Mouse (Mus musculus): ENCODE results near the gene Il34. TPM values are rescaled to one million over a fixed set of nuclear protein-coding genes. Genes with fewer than 3 reads are reported as not detected.
A peak's percentile ranks its signal among the peaks of the same experiment; 100 is the strongest.

The Il34 gene
- polyA plus RNA-seq (2014; fragmentation: Nextera tagmentation; extraction: Ambion mirVana), result 5.4 and 6.1 TPM in 2 replicates

DNA sequence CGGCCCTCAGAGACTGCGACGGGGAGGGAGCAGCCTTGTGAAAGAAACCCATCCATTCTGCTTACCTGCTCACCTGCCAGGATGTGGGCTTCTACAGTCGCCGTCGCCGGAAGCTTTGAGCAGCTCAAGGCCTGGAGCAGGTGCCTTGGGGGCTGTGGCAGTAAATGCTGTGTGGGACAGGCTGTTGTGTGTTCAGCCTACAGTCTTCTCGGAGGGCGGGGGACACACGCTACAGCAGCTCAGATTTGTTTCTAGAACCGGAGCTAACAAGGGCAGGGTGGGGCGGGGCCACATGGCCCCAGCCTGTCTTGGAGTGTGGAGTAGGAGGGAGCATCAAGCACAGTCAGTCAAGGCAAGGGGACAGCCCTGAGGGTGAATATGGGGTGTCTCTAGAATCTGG lies at the start of gene Il34:
Il34 (minus strand) TSS at position 256 of the 400 bp plus-strand sequence.
- Histone ChIP-seq H3K27me3 (ENCODE audit: control insufficient read depth, insufficient read depth, low read length) (no peaks in the 10 kb centered on the region), H3K9me3 (ENCODE audit: control insufficient read depth, low read length) (no peaks in the 10 kb centered on the region), H3K27ac (no peak within 1 kb of the TSS), H3K4me2 (replicated peaks) (no peak within 1 kb of the TSS), H3K36me3 (replicated peaks; ENCODE audit: control insufficient read depth, insufficient read depth) (peaks cover 25% of the 10 kb centered on the region), H3K4me3 (replicated peaks; ENCODE audit: low read length) (no peak within 1 kb of the TSS), H3K4me1 (replicated peaks; ENCODE audit: control insufficient read depth, insufficient read depth, low read length) (no peaks in the 10 kb centered on the region), H3K9ac (no peak within 1 kb of the TSS)
- ATAC-seq (ENCODE audit: low FRiP score) (no peak), DNase-seq (ENCODE audit: low spot score) (no peak)
- 45% methylated on average over 12 of the region's 12 CpGs for WGBS

DNA sequence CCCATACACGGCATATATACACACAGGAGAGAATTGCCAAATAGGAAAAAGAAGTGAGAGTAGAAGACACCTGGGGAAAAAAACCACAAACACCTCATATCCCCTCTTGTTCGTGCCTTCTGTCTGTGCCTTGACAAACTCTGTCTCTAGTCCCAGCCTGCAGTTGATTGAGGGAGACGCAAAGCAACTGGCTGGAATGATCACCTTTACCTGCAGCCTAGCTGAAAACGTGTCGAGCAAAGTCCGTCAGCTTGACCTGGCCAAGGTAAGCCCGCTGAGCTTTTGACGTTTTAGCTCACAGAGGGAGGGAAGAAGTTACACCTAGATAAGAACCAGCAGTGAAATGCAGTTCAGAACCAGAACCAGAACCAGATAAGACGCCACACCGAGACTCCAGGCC lies 45.5 kb upstream of the Il34 start:
- 98% methylated on average over 10 of the region's 10 CpGs for WGBS
- Histone ChIP-seq H3K9ac (no peak overlapping the region), H3K4me3 (replicated peaks; ENCODE audit: low read length) (no peak overlapping the region), H3K4me1 (replicated peaks; ENCODE audit: control insufficient read depth, insufficient read depth, low read length) (peaks cover 8% of the 10 kb centered on the region), H3K27me3 (ENCODE audit: control insufficient read depth, insufficient read depth, low read length) (no peaks in the 10 kb centered on the region), H3K27ac (no peak overlapping the region), H3K4me2 (replicated peaks) (no peak overlapping the region), H3K36me3 (replicated peaks; ENCODE audit: control insufficient read depth, insufficient read depth) (peaks cover 69% of the 10 kb centered on the region), H3K9me3 (ENCODE audit: control insufficient read depth, low read length) (no peaks in the 10 kb centered on the region)
- ATAC-seq (ENCODE audit: low FRiP score), result no peak
- no peak for DNase-seq (ENCODE audit: low spot score)

DNA sequence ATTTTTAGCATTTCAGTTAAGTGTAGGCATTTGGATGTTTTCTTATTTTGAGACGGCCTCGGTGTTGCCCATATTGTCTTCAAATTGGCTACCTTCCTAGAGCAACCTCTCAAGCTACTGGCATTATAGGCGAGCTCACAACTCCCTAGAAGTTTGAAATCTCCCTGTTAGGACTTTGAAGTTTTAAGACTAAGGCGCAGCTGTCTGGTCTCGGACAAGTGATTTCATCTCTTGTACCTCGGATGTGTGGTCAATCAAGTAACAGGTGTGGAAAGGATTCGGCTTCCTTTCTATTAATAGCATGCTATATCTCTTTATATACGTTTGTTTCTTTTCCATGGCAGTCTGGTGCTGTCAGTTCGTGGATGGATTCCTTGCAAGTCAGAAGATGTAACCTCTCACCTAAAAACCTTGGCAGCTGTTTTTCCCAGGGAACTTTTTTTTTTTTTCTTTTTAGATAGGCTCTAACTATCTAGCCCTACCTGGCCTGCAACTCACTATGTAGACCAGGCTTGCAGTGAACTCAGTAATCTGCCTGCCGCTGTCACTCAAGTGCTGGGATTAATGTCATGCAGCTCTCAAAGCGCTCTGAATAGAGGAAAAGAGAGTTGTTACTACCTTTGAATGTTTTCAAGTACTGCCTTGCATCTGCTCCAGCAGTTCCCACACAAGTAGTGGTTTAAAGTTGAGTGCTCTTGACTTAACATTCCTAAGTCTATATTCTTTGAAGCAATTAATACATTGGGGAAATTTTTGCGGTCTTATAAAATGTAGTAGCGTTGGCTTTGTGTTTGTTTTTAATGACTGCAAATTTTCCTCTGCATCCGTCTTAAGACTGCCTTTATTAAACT lies 42.1 kb upstream of the Il34 start:
- peaks cover 54% of the 10 kb centered on the region for H3K36me3 ChIP-seq (replicated peaks; ENCODE audit: control insufficient read depth, insufficient read depth)
- WGBS, result 68% methylated on average over 14 of the region's 14 CpGs
- H3K4me2 ChIP-seq (replicated peaks), result peak overlapping the region; percentile 71
- no peaks in the 10 kb centered on the region for H3K27me3 ChIP-seq (ENCODE audit: control insufficient read depth, insufficient read depth, low read length)
- DNase-seq (ENCODE audit: low spot score), result no peak
- H3K9me3 ChIP-seq (ENCODE audit: control insufficient read depth, low read length), result no peaks in the 10 kb centered on the region
- H3K4me1 ChIP-seq (replicated peaks; ENCODE audit: control insufficient read depth, insufficient read depth, low read length), result peaks cover 19% of the 10 kb centered on the region
- ATAC-seq (ENCODE audit: low FRiP score), result no peak
- H3K27ac ChIP-seq, result no peak overlapping the region
- peak overlapping the region; percentile 92 for H3K4me3 ChIP-seq (replicated peaks; ENCODE audit: low read length)
- peak overlapping the region; percentile 94 for H3K9ac ChIP-seq

DNA sequence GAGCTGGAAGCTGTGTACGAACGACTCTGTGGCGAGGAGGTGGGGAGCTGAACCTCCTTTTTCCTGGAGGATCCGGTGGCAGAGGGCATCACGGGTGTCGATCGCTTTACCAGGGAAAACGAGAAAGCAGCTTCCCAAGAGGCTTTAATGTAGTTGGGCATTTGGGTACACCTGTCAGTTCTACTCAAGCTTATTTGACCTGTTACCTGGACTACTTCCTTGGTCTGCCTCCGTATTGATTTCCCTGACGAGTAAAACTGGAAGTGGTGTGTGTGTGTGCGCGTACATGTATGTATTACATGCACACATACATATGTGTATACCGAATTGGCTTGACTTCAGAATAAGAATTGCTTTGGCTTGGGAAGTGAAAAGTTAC lies 41.4 kb upstream of the Il34 start:
- peaks cover 19% of the 10 kb centered on the region for H3K4me1 ChIP-seq (replicated peaks; ENCODE audit: control insufficient read depth, insufficient read depth, low read length)
- peak overlapping the region; percentile 92 for H3K4me3 ChIP-seq (replicated peaks; ENCODE audit: low read length)
- WGBS, result 2% methylated on average over 13 of the region's 13 CpGs
- H3K27ac ChIP-seq, result peak overlapping the region; percentile 88
- peaks cover 54% of the 10 kb centered on the region for H3K36me3 ChIP-seq (replicated peaks; ENCODE audit: control insufficient read depth, insufficient read depth)
- no peaks in the 10 kb centered on the region for H3K27me3 ChIP-seq (ENCODE audit: control insufficient read depth, insufficient read depth, low read length)
- DNase-seq (ENCODE audit: low spot score) (no peak), ATAC-seq (ENCODE audit: low FRiP score) (0 out of 2 replicates have a peak, but pooled peaks have one; percentile 11)
- peak overlapping the region; percentile 71 for H3K4me2 ChIP-seq (replicated peaks)
- no peaks in the 10 kb centered on the region for H3K9me3 ChIP-seq (ENCODE audit: control insufficient read depth, low read length)
- H3K9ac ChIP-seq, result peak overlapping the region; percentile 94

DNA sequence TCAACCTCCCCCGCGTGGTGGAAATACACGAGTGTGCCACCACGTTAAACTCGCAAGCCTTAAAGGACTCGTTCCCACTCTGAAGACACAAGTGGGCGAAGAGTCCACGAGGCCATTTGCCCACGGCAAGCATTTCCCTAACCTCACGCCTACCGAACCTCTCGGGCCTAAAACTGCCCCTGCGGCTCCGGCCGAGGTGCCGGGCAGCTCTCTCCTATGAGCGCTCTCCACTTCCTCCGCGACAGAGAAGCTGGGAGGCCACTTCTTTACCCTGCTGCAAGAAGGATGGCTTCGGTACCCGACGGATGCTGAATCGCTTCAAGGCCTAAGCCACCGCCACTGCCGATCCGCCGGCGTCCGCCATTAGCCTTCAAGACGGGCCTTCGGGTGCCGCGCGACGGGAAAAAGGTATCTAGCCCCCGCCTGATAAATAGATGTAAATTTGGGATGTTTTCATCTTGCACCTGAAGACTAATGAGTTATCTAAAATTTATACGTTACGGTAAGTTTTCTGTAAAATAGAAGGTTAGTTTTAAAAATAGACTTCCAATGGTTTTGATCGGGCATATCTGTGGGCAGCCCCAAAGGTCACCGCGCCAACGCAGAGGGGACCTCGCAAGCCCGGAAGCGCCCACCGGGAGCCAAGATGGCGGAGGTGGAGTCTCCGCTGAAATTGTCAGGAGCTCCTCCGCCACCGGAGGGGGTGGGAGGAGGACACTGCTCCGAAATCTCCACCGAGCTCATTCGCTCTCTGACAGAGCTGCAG lies 40.9 kb upstream of the Il34 start, which contains the start of the genes Cog4 and Sf3b3:
Cog4 (plus strand) TSS at position 196 of the 766 bp plus-strand sequence.
Sf3b3 (minus strand) TSS at position 383 of the 766 bp plus-strand sequence.
- H3K27ac ChIP-seq, result peak within 1 kb of the TSS; percentile 88
- DNase-seq (ENCODE audit: low spot score) (peak; percentile 93), ATAC-seq (ENCODE audit: low FRiP score) (peak; percentile 93)
- H3K36me3 ChIP-seq (replicated peaks; ENCODE audit: control insufficient read depth, insufficient read depth), result peaks cover 52% of the 10 kb centered on the region
- peak within 1 kb of the TSS; percentile 94 for H3K9ac ChIP-seq
- no peaks in the 10 kb centered on the region for H3K9me3 ChIP-seq (ENCODE audit: control insufficient read depth, low read length)
- peak within 1 kb of the TSS; percentile 71 for H3K4me2 ChIP-seq (replicated peaks)
- peaks cover 19% of the 10 kb centered on the region for H3K4me1 ChIP-seq (replicated peaks; ENCODE audit: control insufficient read depth, insufficient read depth, low read length)
- H3K4me3 ChIP-seq (replicated peaks; ENCODE audit: low read length), result peak within 1 kb of the TSS; percentile 92
- no peaks in the 10 kb centered on the region for H3K27me3 ChIP-seq (ENCODE audit: control insufficient read depth, insufficient read depth, low read length)
- WGBS, result under 1% methylated on average over 53 of the region's 53 CpGs

DNA sequence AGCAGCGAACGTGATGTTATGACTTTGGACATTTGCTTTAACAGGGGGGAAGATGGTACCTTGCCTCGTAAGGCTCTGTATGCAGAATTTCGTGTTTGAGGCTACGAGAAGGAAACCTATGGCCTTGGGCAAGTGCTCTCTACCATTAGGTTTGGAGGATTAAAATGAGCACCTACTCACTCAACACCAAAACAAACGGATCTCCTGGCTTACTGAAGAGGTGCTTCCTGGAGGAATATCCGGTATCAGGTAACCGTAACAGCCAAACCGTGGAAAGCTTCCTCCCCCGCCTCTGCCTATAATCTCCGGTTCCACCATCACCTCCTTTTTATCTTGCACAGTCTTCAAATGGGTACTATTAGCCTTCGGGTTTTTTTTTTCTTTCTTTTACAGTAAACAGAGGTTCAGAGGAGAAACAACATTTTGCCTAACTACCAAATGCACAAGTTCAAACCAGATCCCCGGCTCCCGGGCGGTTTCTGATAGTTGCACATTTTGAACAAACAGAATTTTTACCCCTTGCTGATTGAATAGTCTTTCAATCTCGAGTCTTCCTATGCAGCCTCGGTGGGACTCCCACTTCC lies 40.2 kb upstream of the Il34 start:
- peaks cover 52% of the 10 kb centered on the region for H3K36me3 ChIP-seq (replicated peaks; ENCODE audit: control insufficient read depth, insufficient read depth)
- H3K27ac ChIP-seq, result peak overlapping the region; percentile 88
- no peak for ATAC-seq (ENCODE audit: low FRiP score)
- no peak for DNase-seq (ENCODE audit: low spot score)
- no peaks in the 10 kb centered on the region for H3K9me3 ChIP-seq (ENCODE audit: control insufficient read depth, low read length)
- WGBS, result 12% methylated on average over 17 of the region's 17 CpGs
- peaks cover 19% of the 10 kb centered on the region for H3K4me1 ChIP-seq (replicated peaks; ENCODE audit: control insufficient read depth, insufficient read depth, low read length)
- no peaks in the 10 kb centered on the region for H3K27me3 ChIP-seq (ENCODE audit: control insufficient read depth, insufficient read depth, low read length)
- peak overlapping the region; percentile 92 for H3K4me3 ChIP-seq (replicated peaks; ENCODE audit: low read length)
- peak overlapping the region; percentile 71 for H3K4me2 ChIP-seq (replicated peaks)
- peak overlapping the region; percentile 94 for H3K9ac ChIP-seq

DNA sequence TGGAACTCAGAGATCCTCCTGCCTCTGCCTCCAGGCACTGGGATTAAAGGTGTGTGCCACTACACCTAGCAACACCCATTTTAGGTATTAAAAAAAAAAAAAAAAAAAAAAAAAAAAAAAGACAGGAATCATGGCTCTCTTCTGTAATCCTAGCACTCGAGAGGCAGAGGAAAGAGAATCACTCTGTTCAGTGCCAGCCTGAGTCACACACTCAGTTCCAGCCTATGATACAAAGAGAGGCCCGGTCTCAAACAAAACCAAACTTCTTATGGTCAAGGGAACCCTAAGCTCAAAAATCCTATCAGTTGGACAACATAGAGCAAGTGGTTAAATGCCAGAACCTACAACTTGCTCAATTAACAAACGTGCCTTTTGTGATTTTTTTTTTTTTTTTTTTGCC lies 39.2 kb upstream of the Il34 start:
- H3K4me3 ChIP-seq (replicated peaks; ENCODE audit: low read length), result no peak overlapping the region
- peaks cover 19% of the 10 kb centered on the region for H3K4me1 ChIP-seq (replicated peaks; ENCODE audit: control insufficient read depth, insufficient read depth, low read length)
- WGBS, result 82% methylated on average over 3 of the region's 3 CpGs
- no peak for ATAC-seq (ENCODE audit: low FRiP score)
- H3K4me2 ChIP-seq (replicated peaks), result peak overlapping the region; percentile 71
- no peaks in the 10 kb centered on the region for H3K9me3 ChIP-seq (ENCODE audit: control insufficient read depth, low read length)
- peaks cover 52% of the 10 kb centered on the region for H3K36me3 ChIP-seq (replicated peaks; ENCODE audit: control insufficient read depth, insufficient read depth)
- H3K9ac ChIP-seq, result no peak overlapping the region
- no peaks in the 10 kb centered on the region for H3K27me3 ChIP-seq (ENCODE audit: control insufficient read depth, insufficient read depth, low read length)
- H3K27ac ChIP-seq, result no peak overlapping the region
- DNase-seq (ENCODE audit: low spot score), result no peak

DNA sequence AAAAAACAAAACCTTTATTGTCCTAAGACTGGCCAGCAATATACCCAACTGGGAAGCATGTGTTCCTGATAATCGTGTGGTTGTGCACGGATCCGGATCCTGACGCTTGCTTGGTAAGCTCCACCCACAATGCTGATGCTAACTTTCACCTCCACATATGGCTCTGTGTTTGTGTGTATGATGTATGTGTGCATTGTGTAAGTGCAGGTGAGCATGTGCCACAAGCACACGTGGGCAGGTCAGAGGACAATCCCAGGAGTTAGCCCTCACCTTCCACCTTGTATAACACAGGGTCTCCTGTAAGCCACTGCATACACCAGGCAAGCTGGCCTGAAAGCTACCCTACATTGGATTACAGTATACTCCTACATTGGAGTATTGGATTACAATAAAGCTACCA lies 37.5 kb upstream of the Il34 start:
- peaks cover 19% of the 10 kb centered on the region for H3K4me1 ChIP-seq (replicated peaks; ENCODE audit: control insufficient read depth, insufficient read depth, low read length)
- no peak overlapping the region for H3K9ac ChIP-seq
- peaks cover 62% of the 10 kb centered on the region for H3K36me3 ChIP-seq (replicated peaks; ENCODE audit: control insufficient read depth, insufficient read depth)
- H3K9me3 ChIP-seq (ENCODE audit: control insufficient read depth, low read length), result no peaks in the 10 kb centered on the region
- DNase-seq (ENCODE audit: low spot score) (no peak), ATAC-seq (ENCODE audit: low FRiP score) (no peak)
- H3K27me3 ChIP-seq (ENCODE audit: control insufficient read depth, insufficient read depth, low read length), result no peaks in the 10 kb centered on the region
- no peak overlapping the region for H3K4me2 ChIP-seq (replicated peaks)
- no peak overlapping the region for H3K27ac ChIP-seq
- no peak overlapping the region for H3K4me3 ChIP-seq (replicated peaks; ENCODE audit: low read length)
- 93% methylated on average over 5 of the region's 5 CpGs for WGBS

DNA sequence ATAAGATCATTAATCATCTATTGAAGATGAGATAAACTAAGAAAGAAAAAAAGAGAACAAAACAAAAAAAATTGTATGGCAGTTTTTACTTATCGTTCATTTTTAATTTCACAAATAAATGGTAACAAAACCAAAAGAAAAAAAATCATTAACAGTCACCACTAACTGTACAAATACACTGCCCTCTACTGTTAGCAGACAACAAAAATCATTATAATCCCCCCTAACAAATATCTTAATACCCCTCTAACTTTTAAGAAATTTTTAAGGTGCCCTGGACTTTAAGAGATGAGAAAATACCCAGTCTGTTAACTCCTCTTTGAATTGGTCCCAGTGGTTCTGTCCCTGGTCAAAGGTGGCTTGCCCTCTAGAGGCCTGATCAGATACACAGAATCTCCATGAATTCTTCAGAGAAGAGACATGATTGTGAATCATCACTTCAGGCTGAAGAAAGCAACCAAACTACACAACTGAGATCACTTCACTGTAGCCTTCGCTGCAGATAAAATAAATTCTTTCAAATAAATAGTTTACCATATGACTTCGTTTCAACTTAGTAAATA lies 36.4 kb upstream of the Il34 start:
- Histone ChIP-seq H3K27ac (no peak overlapping the region), H3K4me2 (replicated peaks) (no peak overlapping the region), H3K4me3 (replicated peaks; ENCODE audit: low read length) (no peak overlapping the region), H3K4me1 (replicated peaks; ENCODE audit: control insufficient read depth, insufficient read depth, low read length) (peaks cover 11% of the 10 kb centered on the region), H3K27me3 (ENCODE audit: control insufficient read depth, insufficient read depth, low read length) (no peaks in the 10 kb centered on the region), H3K36me3 (replicated peaks; ENCODE audit: control insufficient read depth, insufficient read depth) (peaks cover 74% of the 10 kb centered on the region), H3K9ac (no peak overlapping the region), H3K9me3 (ENCODE audit: control insufficient read depth, low read length) (no peaks in the 10 kb centered on the region)
- ATAC-seq (ENCODE audit: low FRiP score), result no peak
- no peak for DNase-seq (ENCODE audit: low spot score)
- WGBS, result 94% methylated on average over 3 of the region's 3 CpGs
